Mouse (Mus musculus) embryonic facial prominence, embryonic 11.5 days (tissue): ENCODE measurements around the gene Fcrl6. TPM values are rescaled to one million over a fixed set of nuclear protein-coding genes. Genes with fewer than 3 reads are reported as not detected.

Experiments
- ATAC-seq: fragments of 200-750 bp; cut with Nextera tagmentation; replicated peaks from 2 replicates; pipeline ENCODE4 v1.8.0; 2017; ENCODE audit warnings: low read depth; ENCODE audit not compliant: insufficient number of reproducible peaks, low FRiP score, low TSS enrichment
- DNase-seq: peaks from one replicate; pipeline ENCODE4 v3.0.0-alpha.2; 2015; ENCODE audit warnings: low spot score
- H3K27ac ChIP-seq: fragments of 300-500 bp; sonication (generic); replicated peaks from 2 replicates; pipeline ENCODE4 v1.5.1; 2014; ENCODE audit warnings: mild to moderate bottlenecking, low read depth, low read length, control low read depth
- H3K27me3 ChIP-seq: fragments of 300-500 bp; sonication (generic); 2 replicates; pipeline ENCODE4 v1.6.1; 2014; ENCODE audit warnings: mild to moderate bottlenecking, low read length, moderate library complexity, mixed read lengths; ENCODE audit not compliant: control insufficient read depth, insufficient read depth
- H3K36me3 ChIP-seq: fragments of 300-500 bp; sonication (generic); replicated peaks from 2 replicates; pipeline ENCODE4 v1.6.1; 2014; ENCODE audit warnings: low read depth, mild to moderate bottlenecking, low read length, moderate library complexity, mixed read lengths; ENCODE audit not compliant: control insufficient read depth, insufficient read depth
- H3K4me1 ChIP-seq: fragments of 300-500 bp; sonication (generic); 2 replicates; pipeline ENCODE4 v1.6.1; 2014; ENCODE audit warnings: low read length, mixed read lengths; ENCODE audit not compliant: control insufficient read depth, insufficient read depth
- H3K4me2 ChIP-seq: fragments of 300-500 bp; sonication (generic); 2 replicates; pipeline ENCODE4 v1.6.1; 2014; ENCODE audit warnings: low read depth, mild to moderate bottlenecking, control low read depth, low read length, moderate library complexity
- H3K4me3 ChIP-seq: fragments of 300-500 bp; sonication (generic); 2 replicates; pipeline ENCODE4 v1.5.1; 2014; ENCODE audit warnings: low read depth, low read length, control low read depth
- H3K9ac ChIP-seq: fragments of 300-500 bp; sonication (generic); replicated peaks from 2 replicates; pipeline ENCODE4 v1.6.1; 2014; ENCODE audit warnings: mild to moderate bottlenecking, control low read depth, low read length
- H3K9me3 ChIP-seq: fragments of 300-500 bp; sonication (generic); replicated peaks from 2 replicates; pipeline ENCODE4 v1.6.1; 2016; ENCODE audit warnings: mild to moderate bottlenecking, low read length, inconsistent platforms, mixed read lengths; ENCODE audit not compliant: control insufficient read depth
- WGBS: fragments of 180-500 bp; shearing (Covaris S2); extraction: QIAGEN DNeasy Blood & Tissue Kit; methylation state at CpG from one replicate; pipeline ENCODE4 v1.1.7; 2014; 5-methylcytosine and 5-hydroxymethylcytosine counted together
- polyA plus RNA-seq: library from polyadenylated mRNA; unstranded; fragments of >200 nt; fragmentation: Nextera tagmentation; extraction: Ambion mirVana; gene quantifications from 2 replicates; pipeline ENCODE4 v1.2.1, GENCODE M21; 2014

The Fcrl6 gene
- polyA plus RNA-seq, 1 experiment from 2014 or later: 0.11 TPM

GRCm38 (mm10) chr1:172619235-172619634, 16.9 kb upstream of the Fcrl6 start:
- no peak overlapping the region for H3K4me3 ChIP-seq
- H3K27ac ChIP-seq: no peak overlapping the region
- 17% methylated on average over 7 of the region's 7 CpGs for WGBS
- H3K27me3 ChIP-seq: no peaks in the 10 kb centered on the region
- no peak overlapping the region for H3K9ac ChIP-seq
- 0 out of 2 replicates have a peak, but pooled peaks cover 3% of the 10 kb centered on the region for H3K4me1 ChIP-seq
- no peak overlapping the region for H3K4me2 ChIP-seq
- ATAC-seq (no peak), DNase-seq (peak; percentile 71)
- no peaks in the 10 kb centered on the region for H3K9me3 ChIP-seq
- no peaks in the 10 kb centered on the region for H3K36me3 ChIP-seq

- no peak overlapping the region for H3K9ac ChIP-seq
- H3K27ac ChIP-seq: no peak overlapping the region
- WGBS: 21% methylated on average over 4 of the region's 4 CpGs
- DNase-seq: peak; percentile 86
- no peaks in the 10 kb centered on the region for H3K9me3 ChIP-seq
- H3K4me1 ChIP-seq: 0 out of 2 replicates have a peak, but pooled peaks cover 3% of the 10 kb centered on the region
- no peak overlapping the region for H3K4me2 ChIP-seq
- H3K27me3 ChIP-seq: no peaks in the 10 kb centered on the region
- peak; percentile 72 for ATAC-seq
- H3K4me3 ChIP-seq: no peak overlapping the region
- no peaks in the 10 kb centered on the region for H3K36me3 ChIP-seq
Measured at GRCm38 (mm10) chr1:172618141-172618540, 15.8 kb upstream of the Fcrl6 start.

GRCm38 (mm10) chr1:172617365-172618076, 15.2 kb upstream of the Fcrl6 start:
- Histone ChIP-seq H3K9me3 (no peaks in the 10 kb centered on the region), H3K36me3 (no peaks in the 10 kb centered on the region), H3K4me1 (0 out of 2 replicates have a peak, but pooled peaks cover 3% of the 10 kb centered on the region), H3K4me2 (peak overlapping the region; percentile 53), H3K9ac (peak overlapping the region; percentile 37; the same call in 1 of the 2 replicates), H3K4me3 (no peak overlapping the region), H3K27me3 (no peaks in the 10 kb centered on the region), H3K27ac (0 out of 2 replicates have a peak overlapping the region, but pooled peaks have one; percentile 28)
- whole genome bisulfite sequencing: 26% methylated on average over 14 of the region's 14 CpGs
- DNase-seq (peak; percentile 31), ATAC-seq (peak; percentile 25; the same call in 1 of the 2 replicates)

- 19% methylated on average over 22 of the region's 22 CpGs for WGBS
- ATAC-seq (0 out of 2 replicates have a peak, but pooled peaks have one; percentile 57), DNase-seq (peak; percentile 45)
- Histone ChIP-seq H3K9ac (peak overlapping the region; percentile 37; the same call in 1 of the 2 replicates), H3K4me2 (peak overlapping the region; percentile 53), H3K4me3 (peak overlapping the region; percentile 26), H3K36me3 (no peaks in the 10 kb centered on the region), H3K9me3 (no peaks in the 10 kb centered on the region), H3K4me1 (0 out of 2 replicates have a peak, but pooled peaks cover 3% of the 10 kb centered on the region), H3K27ac (0 out of 2 replicates have a peak overlapping the region, but pooled peaks have one; percentile 28), H3K27me3 (no peaks in the 10 kb centered on the region)
Measured at GRCm38 (mm10) chr1:172616537-172617300, 14.4 kb upstream of the Fcrl6 start.

GRCm38 (mm10) chr1:172615412-172615811, 13.1 kb upstream of the Fcrl6 start:
- DNase-seq: no peak
- H3K4me1 ChIP-seq: 0 out of 2 replicates have a peak, but pooled peaks cover 3% of the 10 kb centered on the region
- H3K27me3 ChIP-seq: no peaks in the 10 kb centered on the region
- no peak for ATAC-seq
- 75% methylated on average over 4 of the region's 4 CpGs for WGBS
- no peak overlapping the region for H3K27ac ChIP-seq
- no peak overlapping the region for H3K4me3 ChIP-seq
- H3K4me2 ChIP-seq: no peak overlapping the region
- no peak overlapping the region for H3K9ac ChIP-seq
- H3K9me3 ChIP-seq: no peaks in the 10 kb centered on the region
- no peaks in the 10 kb centered on the region for H3K36me3 ChIP-seq

- WGBS: 85% methylated on average over 10 of the region's 10 CpGs
- no peaks in the 10 kb centered on the region for H3K27me3 ChIP-seq
- no peak overlapping the region for H3K4me3 ChIP-seq
- DNase-seq (no peak), ATAC-seq (no peak)
- no peak overlapping the region for H3K27ac ChIP-seq
- H3K9me3 ChIP-seq: no peaks in the 10 kb centered on the region
- no peak overlapping the region for H3K9ac ChIP-seq
- 0 out of 2 replicates have a peak, but pooled peaks cover 3% of the 10 kb centered on the region for H3K4me1 ChIP-seq
- H3K36me3 ChIP-seq: no peaks in the 10 kb centered on the region
- no peak overlapping the region for H3K4me2 ChIP-seq
Measured at GRCm38 (mm10) chr1:172614654-172615053, 12.3 kb upstream of the Fcrl6 start.

GRCm38 (mm10) chr1:172612745-172613144, 10.4 kb upstream of the Fcrl6 start:
- WGBS: 43% methylated on average over 1 of the region's 1 CpGs
- no peaks in the 10 kb centered on the region for H3K36me3 ChIP-seq
- H3K27me3 ChIP-seq: no peaks in the 10 kb centered on the region
- ATAC-seq (no peak), DNase-seq (no peak)
- H3K9me3 ChIP-seq: no peaks in the 10 kb centered on the region
- no peak overlapping the region for H3K4me3 ChIP-seq
- H3K4me1 ChIP-seq: 0 out of 2 replicates have a peak, but pooled peaks cover 3% of the 10 kb centered on the region
- no peak overlapping the region for H3K9ac ChIP-seq
- H3K27ac ChIP-seq: no peak overlapping the region
- H3K4me2 ChIP-seq: no peak overlapping the region
